Mouse (Mus musculus): ENCODE results near the gene Krtap4-13. TPM values are rescaled to one million over a fixed set of nuclear protein-coding genes. Genes with fewer than 3 reads are reported as not detected.
"Not testable (repeated sequence)": the region's sequence is repeated elsewhere in the genome, so short reads cannot be mapped to it uniquely, and the experiment has no call there.

The Krtap4-13 gene
- polyA plus RNA-seq, 1 experiment from 2014 or later, result not detected

- not testable (repeated sequence) for H3K4me2 ChIP-seq (ENCODE audit: low read depth, low read length); H3K36me3 ChIP-seq (replicated peaks; ENCODE audit: control insufficient read depth, insufficient read depth, low read depth, low read length); DNase-seq (ENCODE audit: low spot score); H3K9me3 ChIP-seq (replicated peaks; ENCODE audit: control insufficient read depth, low read length); H3K9ac ChIP-seq (replicated peaks; ENCODE audit: low read length); H3K4me3 ChIP-seq (ENCODE audit: low read depth, low read length); H3K27ac ChIP-seq (replicated peaks; ENCODE audit: low read depth, low read length); H3K4me1 ChIP-seq (ENCODE audit: control insufficient read depth, insufficient read depth, low read length); ATAC-seq (replicated peaks; ENCODE audit: insufficient number of reproducible peaks, low FRiP score, low TSS enrichment, low read depth); H3K27me3 ChIP-seq (ENCODE audit: control insufficient read depth, insufficient read depth, low read length)
- 82% methylated on average over 2 of the region's 2 CpGs for WGBS
These were observed 5.9 kb upstream of the Krtap4-13 start, which contains the start of gene Gm11564 for GRCm38 (mm10) chr11:99815566-99815965. TSS of gene Gm11564 (minus strand) at chr11:99815666.

- DNase-seq (ENCODE audit: low spot score); H3K27me3 ChIP-seq (ENCODE audit: control insufficient read depth, insufficient read depth, low read length); H3K36me3 ChIP-seq (replicated peaks; ENCODE audit: control insufficient read depth, insufficient read depth, low read depth, low read length); H3K4me1 ChIP-seq (ENCODE audit: control insufficient read depth, insufficient read depth, low read length); H3K27ac ChIP-seq (replicated peaks; ENCODE audit: low read depth, low read length); ATAC-seq (replicated peaks; ENCODE audit: insufficient number of reproducible peaks, low FRiP score, low TSS enrichment, low read depth); H3K4me3 ChIP-seq (ENCODE audit: low read depth, low read length); H3K9me3 ChIP-seq (replicated peaks; ENCODE audit: control insufficient read depth, low read length); H3K4me2 ChIP-seq (ENCODE audit: low read depth, low read length); H3K9ac ChIP-seq (replicated peaks; ENCODE audit: low read length): not testable (repeated sequence)
- WGBS, result no CpG with 5 or more reads among the region's 1 CpGs
These were observed 5.3 kb downstream of the Krtap4-13 start, which contains the start of gene Gm11554 for GRCm38 (mm10) chr11:99804346-99804745. TSS of gene Gm11554 (minus strand) at chr11:99804446.

- not testable (repeated sequence) for H3K9me3 ChIP-seq (replicated peaks; ENCODE audit: control insufficient read depth, low read length); H3K9ac ChIP-seq (replicated peaks; ENCODE audit: low read length); H3K36me3 ChIP-seq (replicated peaks; ENCODE audit: control insufficient read depth, insufficient read depth, low read depth, low read length); H3K27me3 ChIP-seq (ENCODE audit: control insufficient read depth, insufficient read depth, low read length); ATAC-seq (replicated peaks; ENCODE audit: insufficient number of reproducible peaks, low FRiP score, low TSS enrichment, low read depth); H3K27ac ChIP-seq (replicated peaks; ENCODE audit: low read depth, low read length); DNase-seq (ENCODE audit: low spot score); H3K4me2 ChIP-seq (ENCODE audit: low read depth, low read length); H3K4me3 ChIP-seq (ENCODE audit: low read depth, low read length); H3K4me1 ChIP-seq (ENCODE audit: control insufficient read depth, insufficient read depth, low read length)
- no CpG with 5 or more reads among the region's 1 CpGs for WGBS
These were observed 10.9 kb downstream of the Krtap4-13 start, which contains the start of gene Gm11569 for GRCm38 (mm10) chr11:99798832-99799231. TSS of gene Gm11569 (minus strand) at chr11:99798932.

DNA sequence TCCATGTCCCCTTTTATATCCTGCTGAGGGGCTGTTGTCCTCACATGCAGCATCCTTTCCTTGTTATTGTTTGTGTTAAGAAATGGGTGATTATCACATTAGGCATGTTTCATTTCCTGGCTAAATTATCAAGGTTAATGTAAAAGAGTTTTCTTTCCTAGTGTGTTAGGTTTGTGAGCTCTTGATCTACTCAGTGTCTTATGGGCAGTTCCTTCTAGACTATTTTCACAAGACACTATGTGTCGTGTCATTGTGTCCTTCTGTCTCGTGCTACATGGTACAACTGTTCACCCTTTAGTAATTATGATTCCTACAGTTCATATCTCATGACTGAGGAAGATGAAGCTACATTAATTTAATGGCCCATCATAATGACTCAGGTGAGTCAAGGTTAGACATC is 16.3 kb downstream of the Krtap4-13 start, which contains the start of gene Gm11596:
Gene Gm11596, minus strand, starts transcription at position 101 of the 400 bp plus-strand sequence.
- no peak within 1 kb of the TSS for H3K9ac ChIP-seq (replicated peaks; ENCODE audit: low read length)
- no peak for ATAC-seq (replicated peaks; ENCODE audit: insufficient number of reproducible peaks, low FRiP score, low TSS enrichment, low read depth)

DNA sequence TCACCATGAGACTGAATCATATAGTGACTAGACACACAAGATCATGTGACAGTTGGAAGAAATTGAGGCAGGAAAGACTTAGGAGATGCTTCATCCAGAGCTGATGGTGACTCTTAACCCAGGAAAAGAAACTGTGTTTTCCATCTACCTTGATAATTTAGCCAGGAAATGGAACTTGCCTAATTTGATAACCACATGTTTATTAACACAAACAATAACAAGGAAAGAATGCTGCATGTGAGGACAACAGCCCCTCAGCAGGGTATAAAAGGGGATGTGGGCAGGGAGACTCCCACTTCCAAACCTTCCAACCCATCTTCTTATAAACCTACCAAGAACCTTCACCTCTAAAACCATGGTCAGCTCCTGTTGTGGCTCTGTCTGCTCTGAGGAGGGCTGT is 24.8 kb downstream of the Krtap4-13 start, which contains the start of gene Krtap4-9:
Gene Krtap4-9, plus strand, starts transcription at position 301 of the 400 bp plus-strand sequence.
- H3K4me1 ChIP-seq (ENCODE audit: control insufficient read depth, insufficient read depth, low read length), result not testable (repeated sequence)

More for the DNA sequence above, 16.3 kb downstream of the Krtap4-13 start, which contains the start of gene Gm11596:
- H3K9me3 ChIP-seq (replicated peaks; ENCODE audit: control insufficient read depth, low read length), result no peaks in the 10 kb centered on the region
- H3K36me3 ChIP-seq (replicated peaks; ENCODE audit: control insufficient read depth, insufficient read depth, low read depth, low read length), result no peaks in the 10 kb centered on the region
- WGBS, result 83% methylated on average over 2 of the region's 2 CpGs
- no peak within 1 kb of the TSS for H3K27ac ChIP-seq (replicated peaks; ENCODE audit: low read depth, low read length)
- no peak within 1 kb of the TSS for H3K4me2 ChIP-seq (ENCODE audit: low read depth, low read length)
- no peaks in the 10 kb centered on the region for H3K27me3 ChIP-seq (ENCODE audit: control insufficient read depth, insufficient read depth, low read length)
- H3K4me3 ChIP-seq (ENCODE audit: low read depth, low read length), result no peak within 1 kb of the TSS
- no peaks in the 10 kb centered on the region for H3K4me1 ChIP-seq (ENCODE audit: control insufficient read depth, insufficient read depth, low read length)
- no peak for DNase-seq (ENCODE audit: low spot score)

DNA sequence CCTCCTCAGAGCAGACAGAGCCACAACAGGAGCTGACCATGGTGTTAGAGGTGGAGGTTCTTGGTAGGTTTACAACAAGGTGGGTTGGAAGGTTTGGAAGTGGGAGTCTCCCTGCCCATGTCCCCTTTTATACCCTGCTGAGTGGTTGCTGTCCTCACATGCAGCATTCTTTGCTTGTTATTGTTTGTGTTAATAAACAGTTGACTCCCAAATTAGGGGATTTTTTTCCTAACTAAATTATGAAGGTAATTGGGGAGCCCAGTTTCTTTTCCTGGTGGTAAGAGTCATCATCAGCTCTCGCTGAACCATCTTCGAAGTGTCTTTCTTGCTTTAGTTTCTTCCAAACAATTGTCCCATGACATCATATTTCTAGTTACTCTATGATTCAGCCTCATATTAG is 29.1 kb downstream of the Krtap4-13 start, which contains the start of gene Krtap4-8:
Gene Krtap4-8, minus strand, starts transcription at position 101 of the 400 bp plus-strand sequence.
- H3K9ac ChIP-seq (replicated peaks; ENCODE audit: low read length), result no peak within 1 kb of the TSS
- H3K27me3 ChIP-seq (ENCODE audit: control insufficient read depth, insufficient read depth, low read length), result no peaks in the 10 kb centered on the region
- no peaks in the 10 kb centered on the region for H3K36me3 ChIP-seq (replicated peaks; ENCODE audit: control insufficient read depth, insufficient read depth, low read depth, low read length)
- H3K4me3 ChIP-seq (ENCODE audit: low read depth, low read length), result no peak within 1 kb of the TSS
- WGBS, result 87% methylated on average over 2 of the region's 2 CpGs
- H3K9me3 ChIP-seq (replicated peaks; ENCODE audit: control insufficient read depth, low read length), result no peaks in the 10 kb centered on the region
- no peaks in the 10 kb centered on the region for H3K4me1 ChIP-seq (ENCODE audit: control insufficient read depth, insufficient read depth, low read length)
- ATAC-seq (replicated peaks; ENCODE audit: insufficient number of reproducible peaks, low FRiP score, low TSS enrichment, low read depth), result no peak
- no peak within 1 kb of the TSS for H3K27ac ChIP-seq (replicated peaks; ENCODE audit: low read depth, low read length)
- no peak for DNase-seq (ENCODE audit: low spot score)
- no peak within 1 kb of the TSS for H3K4me2 ChIP-seq (ENCODE audit: low read depth, low read length)

More for the DNA sequence above, 24.8 kb downstream of the Krtap4-13 start, which contains the start of gene Krtap4-9:
- H3K9ac ChIP-seq (replicated peaks; ENCODE audit: low read length); H3K27ac ChIP-seq (replicated peaks; ENCODE audit: low read depth, low read length); H3K4me2 ChIP-seq (ENCODE audit: low read depth, low read length); H3K4me3 ChIP-seq (ENCODE audit: low read depth, low read length); H3K9me3 ChIP-seq (replicated peaks; ENCODE audit: control insufficient read depth, low read length); H3K27me3 ChIP-seq (ENCODE audit: control insufficient read depth, insufficient read depth, low read length); H3K36me3 ChIP-seq (replicated peaks; ENCODE audit: control insufficient read depth, insufficient read depth, low read depth, low read length); ATAC-seq (replicated peaks; ENCODE audit: insufficient number of reproducible peaks, low FRiP score, low TSS enrichment, low read depth); DNase-seq (ENCODE audit: low spot score): not testable (repeated sequence)

DNA sequence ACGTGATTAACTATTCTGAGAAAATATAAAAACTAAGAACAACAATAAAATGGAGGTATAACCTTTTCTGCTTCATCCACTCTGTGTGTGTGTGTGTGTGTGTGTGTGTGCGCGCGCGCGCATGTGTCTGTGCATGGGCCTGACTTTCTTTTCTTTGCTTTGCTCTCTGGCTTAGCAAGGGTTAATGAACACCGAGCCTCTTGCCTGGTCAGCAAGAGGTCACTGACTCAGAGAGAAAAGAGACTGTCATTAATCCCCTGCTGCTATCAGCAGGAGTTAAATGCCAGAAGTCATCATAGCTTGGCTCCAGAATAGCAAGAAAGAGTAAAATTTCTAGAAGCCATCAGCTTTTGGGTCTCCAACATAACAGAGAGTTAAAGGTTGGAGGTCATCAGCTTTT is 31.3 kb downstream of the Krtap4-13 start:
- H3K36me3 ChIP-seq (replicated peaks; ENCODE audit: control insufficient read depth, insufficient read depth, low read depth, low read length), result no peaks in the 10 kb centered on the region
- no peaks in the 10 kb centered on the region for H3K27me3 ChIP-seq (ENCODE audit: control insufficient read depth, insufficient read depth, low read length)
- H3K9ac ChIP-seq (replicated peaks; ENCODE audit: low read length), result no peak overlapping the region
- no peak overlapping the region for H3K27ac ChIP-seq (replicated peaks; ENCODE audit: low read depth, low read length)
- ATAC-seq (replicated peaks; ENCODE audit: insufficient number of reproducible peaks, low FRiP score, low TSS enrichment, low read depth) (no peak), DNase-seq (ENCODE audit: low spot score) (no peak)
- no peak overlapping the region for H3K4me3 ChIP-seq (ENCODE audit: low read depth, low read length)
- H3K9me3 ChIP-seq (replicated peaks; ENCODE audit: control insufficient read depth, low read length), result no peaks in the 10 kb centered on the region
- 54% methylated on average over 7 of the region's 7 CpGs for WGBS
- H3K4me2 ChIP-seq (ENCODE audit: low read depth, low read length), result no peak overlapping the region
- H3K4me1 ChIP-seq (ENCODE audit: control insufficient read depth, insufficient read depth, low read length), result no peaks in the 10 kb centered on the region

- not testable (repeated sequence) for H3K27ac ChIP-seq (replicated peaks; ENCODE audit: low read depth, low read length); H3K9ac ChIP-seq (replicated peaks; ENCODE audit: low read length); ATAC-seq (replicated peaks; ENCODE audit: insufficient number of reproducible peaks, low FRiP score, low TSS enrichment, low read depth); H3K4me2 ChIP-seq (ENCODE audit: low read depth, low read length); H3K9me3 ChIP-seq (replicated peaks; ENCODE audit: control insufficient read depth, low read length); H3K27me3 ChIP-seq (ENCODE audit: control insufficient read depth, insufficient read depth, low read length); H3K36me3 ChIP-seq (replicated peaks; ENCODE audit: control insufficient read depth, insufficient read depth, low read depth, low read length); H3K4me1 ChIP-seq (ENCODE audit: control insufficient read depth, insufficient read depth, low read length); H3K4me3 ChIP-seq (ENCODE audit: low read depth, low read length); DNase-seq (ENCODE audit: low spot score)
These were observed 36.9 kb downstream of the Krtap4-13 start, which contains the start of gene Gm11595 for GRCm38 (mm10) chr11:99772813-99773212. TSS of gene Gm11595 (minus strand) at chr11:99772913.

Measured in embryonic facial prominence, embryonic 11.5 days (tissue).